9 mouse cellular contexts compared by ENCODE assay signal in genomic region chr1:182338961-182339565, GRCm38 (mm10). TPM values are rescaled to one million over a fixed set of nuclear protein-coding genes. Genes with fewer than 3 reads are reported as not detected.
DNase-seq lines count a peak whose midpoint lies in the region; ATAC-seq and TF ChIP-seq lines count a peak whose summit lies in the region.
"Had no signal": no experiment of that assay in that cellular context is flagged by ENCODE, and none has a peak within 500 bp of the region (broad histone marks: within the 10 kb centered on the region; RNA-seq: fewer than 3 reads in every experiment).

No protein-coding gene starts in this region.

- no peaks in the 10 kb centered on the region for H3K27me3 ChIP-seq in hindbrain, postnatal 0 days (ENCODE audit: insufficient read depth, low read length)
- H3K27me3 ChIP-seq in stomach, embryonic 15.5 days (replicated peaks), result no peaks in the 10 kb centered on the region

- no peaks in the 10 kb centered on the region for H3K36me3 ChIP-seq in hindbrain, postnatal 0 days (ENCODE audit: insufficient read depth, low read length)
- H3K36me3 ChIP-seq in stomach, embryonic 15.5 days, result 0 out of 2 replicates have a peak, but pooled peaks cover 3% of the 10 kb centered on the region

- H3K27ac ChIP-seq in cortical plate, adult 2 months (ENCODE audit: insufficient read depth, low read length), result no peak overlapping the region
- H3K27ac ChIP-seq in hindbrain, postnatal 0 days, result no peak overlapping the region
- H3K27ac ChIP-seq in stomach, embryonic 15.5 days, result no peak overlapping the region

- peak overlapping the region; percentile 12; the same call in 1 of the 2 replicates for H3K4me3 ChIP-seq in cortical plate, adult 2 months (ENCODE audit: insufficient read depth, low read length)
- peak overlapping the region; percentile 95 for H3K4me3 ChIP-seq in hindbrain, postnatal 0 days (ENCODE audit: low read length)
- H3K4me3 ChIP-seq in stomach, embryonic 15.5 days (replicated peaks), result no peak overlapping the region

- ATAC-seq in hindbrain, postnatal 0 days, result no peak
- ATAC-seq in stomach, embryonic 15.5 days (ENCODE audit: insufficient read depth, low FRiP score, low read depth), result no peak

- 33% methylated on average over 7 of the region's 7 CpGs for WGBS in hindbrain, postnatal 0 days
- 79% methylated on average over 7 of the region's 7 CpGs for WGBS in stomach, embryonic 15.5 days

- H3K4me1 ChIP-seq in cortical plate, adult 2 months (ENCODE audit: control insufficient read depth, insufficient read depth, low read length), result peaks cover 7% of the 10 kb centered on the region
- peaks cover 9% of the 10 kb centered on the region; the same call in 1 of the 2 replicates for H3K4me1 ChIP-seq in hindbrain, postnatal 0 days (ENCODE audit: insufficient read depth, low read length)
- peaks cover 15% of the 10 kb centered on the region; the same call in 1 of the 2 replicates for H3K4me1 ChIP-seq in stomach, embryonic 15.5 days

- no peak for TF ChIP-seq POLR2A in cortical plate, adult 2 months (IDR thresholded peaks at IDR 0.05; ENCODE audit: extremely low read depth, insufficient read depth, low read length)

- no peaks in the 10 kb centered on the region for H3K9me3 ChIP-seq in hindbrain, postnatal 0 days (ENCODE audit: low read length)
- no peaks in the 10 kb centered on the region for H3K9me3 ChIP-seq in stomach, embryonic 15.5 days

- DNase-seq in lung, postnatal 10 days, result peak; percentile 18
- no peak for DNase-seq in lung, postnatal 14 days
- peak; percentile 20 for DNase-seq in hindbrain, postnatal 0 days (ENCODE audit: low spot score)
- no peak for DNase-seq in embryo, embryonic 11 days
- DNase-seq in kidney, postnatal 25 days, result no peak
- no peak for DNase-seq in gastrocnemius, postnatal 10 days
- DNase-seq: thymus, adult 18-20 months had no signal

- TF ChIP-seq CTCF in cortical plate, adult 2 months (IDR thresholded peaks at IDR 0.05; ENCODE audit: extremely low read depth, insufficient read depth, low read length), result no peak
- TF ChIP-seq CTCF in hindbrain, postnatal 0 days (IDR thresholded peaks at IDR 0.05; ENCODE audit: low read depth), result 0 out of 2 replicates have a peak, but pooled peaks have one; percentile 16

- peak overlapping the region; percentile 91 for H3K4me2 ChIP-seq in hindbrain, postnatal 0 days (ENCODE audit: low read depth, low read length)
- peak overlapping the region; percentile 72; the same call in 1 of the 2 replicates for H3K4me2 ChIP-seq in stomach, embryonic 15.5 days

- 0 out of 2 replicates have a peak overlapping the region, but pooled peaks have one; percentile 96 for H3K9ac ChIP-seq in hindbrain, postnatal 0 days (replicated peaks; ENCODE audit: low read length)
- no peak overlapping the region for H3K9ac ChIP-seq in stomach, embryonic 15.5 days

RNA-seq across cellular contexts. Expression of gene Fbxo28, which starts 2.4 kb away (rescaled TPM):
- polyA plus RNA-seq in cortical plate, adult 2 months (2012; rRNA removed), result 25.9 and 27.4 TPM in 2 replicates
- total RNA-seq in hindbrain, postnatal 0 days (2014; rRNA removed), result 26.0 and 35.0 TPM in 2 replicates
- polyA plus RNA-seq in hindbrain, postnatal 0 days (2015; fragmentation: Nextera tagmentation; extraction: Ambion mirVana), result 14.9 and 15.8 TPM in 2 replicates
- 15.3 and 15.9 TPM in 2 replicates for polyA plus RNA-seq in stomach, embryonic 15.5 days (2015; fragmentation: Nextera tagmentation; extraction: Ambion mirVana)
- 10 to 100 TPM; 16.8 to 23.5 TPM for total RNA-seq in gastrocnemius, postnatal 10 days (2021)

RNA-seq across cellular contexts. Expression of gene Degs1, which starts 56.5 kb away (rescaled TPM):
- polyA plus RNA-seq in cortical plate, adult 2 months (2012; rRNA removed), result 77.2 and 88.7 TPM in 2 replicates
- total RNA-seq in hindbrain, postnatal 0 days (2014; rRNA removed), result 101 and 107 TPM in 2 replicates
- polyA plus RNA-seq in hindbrain, postnatal 0 days (2015; fragmentation: Nextera tagmentation; extraction: Ambion mirVana), result 134 and 135 TPM in 2 replicates
- polyA plus RNA-seq in stomach, embryonic 15.5 days (2015; fragmentation: Nextera tagmentation; extraction: Ambion mirVana), result 139 and 147 TPM in 2 replicates
- total RNA-seq in gastrocnemius, postnatal 10 days (2021), result 10 to 100 TPM; 31.9 to 41.5 TPM

Comparison
In these comparisons a context has a peak if more than half of its experiments do, and no peak if none do; other contexts are left out.
1. DNase-seq: peak in lung, postnatal 10 days (single experiment) and hindbrain, postnatal 0 days (single experiment); none in lung, postnatal 14 days (single experiment), embryo, embryonic 11 days (single experiment), kidney, postnatal 25 days (0 of 2) and gastrocnemius, postnatal 10 days (single experiment).